Mouse (Mus musculus) midbrain, embryonic 13.5 days (tissue): Measurements from ENCODE around the gene Noct. TPM values are rescaled to one million over a fixed set of nuclear protein-coding genes. Genes with fewer than 3 reads are reported as not detected.
A peak's percentile ranks its signal among the peaks of the same experiment; 100 is the strongest.

ENCODE experiments used
- ATAC-seq: fragments of 200-750 bp; cut with Nextera tagmentation; 2 replicates; pipeline ENCODE4 v1.8.0; 2017; ENCODE audit warnings: mild to moderate bottlenecking, moderate TSS enrichment, moderate library complexity
- H3K27ac ChIP-seq: fragments of 300-500 bp; sonication (generic); 2 replicates; pipeline ENCODE4 v1.5.1; 2015; ENCODE audit warnings: inconsistent platforms, mild to moderate bottlenecking, moderate library complexity
- H3K27me3 ChIP-seq: fragments of 300-500 bp; sonication (generic); 2 replicates; pipeline ENCODE4 v1.6.1; 2015; ENCODE audit warnings: mild to moderate bottlenecking, inconsistent platforms
- H3K36me3 ChIP-seq: fragments of 300-500 bp; sonication (generic); 2 replicates; pipeline ENCODE4 v1.6.1; 2015; ENCODE audit warnings: mild to moderate bottlenecking, inconsistent platforms
- H3K4me1 ChIP-seq: fragments of 300-500 bp; sonication (generic); replicated peaks from 2 replicates; pipeline ENCODE4 v1.6.1; 2015; ENCODE audit warnings: inconsistent platforms
- H3K4me2 ChIP-seq: fragments of 300-500 bp; sonication (generic); replicated peaks from 2 replicates; pipeline ENCODE4 v1.6.1; 2015; ENCODE audit warnings: moderate library complexity, mild to moderate bottlenecking, inconsistent platforms
- H3K4me3 ChIP-seq: fragments of 300-500 bp; sonication (generic); replicated peaks from 2 replicates; pipeline ENCODE4 v1.5.1; 2015; ENCODE audit warnings: mild to moderate bottlenecking, inconsistent platforms
- H3K9ac ChIP-seq: fragments of 300-500 bp; sonication (generic); replicated peaks from 2 replicates; pipeline ENCODE4 v1.6.1; 2015; ENCODE audit warnings: mild to moderate bottlenecking, inconsistent platforms
- H3K9me3 ChIP-seq: fragments of 300-500 bp; sonication (generic); 2 replicates; pipeline ENCODE4 v1.6.1; 2016; ENCODE audit warnings: mild to moderate bottlenecking, inconsistent platforms
- WGBS: fragments of 180-500 bp; shearing (Covaris S2); methylation state at CpG from one replicate; pipeline ENCODE4 v1.1.7; 2015; 5-methylcytosine and 5-hydroxymethylcytosine counted together
- polyA plus RNA-seq: library from polyadenylated mRNA; unstranded; fragments of >200 nt; fragmentation: Nextera tagmentation; extraction: Ambion mirVana; gene quantifications from 2 replicates; pipeline ENCODE4 v1.2.1, GENCODE M21; 2015

Noct gene
- polyA plus RNA-seq, 1 experiment from 2014 or later, result 17.8 TPM

- no peak overlapping the region for H3K4me2 ChIP-seq
- H3K9me3 ChIP-seq, result no peaks in the 10 kb centered on the region
- no peak overlapping the region for H3K9ac ChIP-seq
- 52% methylated on average over 13 of the region's 13 CpGs for WGBS
- H3K4me1 ChIP-seq, result peaks cover 3% of the 10 kb centered on the region
- peak; percentile 87 for ATAC-seq
- H3K27ac ChIP-seq, result no peak overlapping the region
- H3K4me3 ChIP-seq, result no peak overlapping the region
- H3K36me3 ChIP-seq, result no peaks in the 10 kb centered on the region
- no peaks in the 10 kb centered on the region for H3K27me3 ChIP-seq
These were observed 9.9 kb downstream of the Noct start for GRCm38 (mm10) chr3:51233918-51234751.

- Histone ChIP-seq H3K9me3 (no peaks in the 10 kb centered on the region), H3K4me2 (no peak overlapping the region), H3K4me3 (no peak overlapping the region), H3K9ac (no peak overlapping the region), H3K36me3 (peaks cover 4% of the 10 kb centered on the region; the same call in 1 of the 2 replicates), H3K27me3 (no peaks in the 10 kb centered on the region), H3K27ac (no peak overlapping the region), H3K4me1 (peaks cover 3% of the 10 kb centered on the region)
- 80% methylated on average over 5 of the region's 5 CpGs for WGBS
- ATAC-seq, result peak; percentile 76
These were observed 10.5 kb downstream of the Noct start for GRCm38 (mm10) chr3:51234752-51235055.

GRCm38 (mm10) chr3:51238515-51238914 lies 14.3 kb downstream of the Noct start:
- peaks cover 4% of the 10 kb centered on the region; the same call in 1 of the 2 replicates for H3K36me3 ChIP-seq
- H3K9me3 ChIP-seq, result no peaks in the 10 kb centered on the region
- no peak overlapping the region for H3K9ac ChIP-seq
- H3K4me1 ChIP-seq, result peaks cover 3% of the 10 kb centered on the region
- WGBS, result 94% methylated on average over 7 of the region's 7 CpGs
- ATAC-seq, result no peak
- H3K27ac ChIP-seq, result no peak overlapping the region
- no peak overlapping the region for H3K4me2 ChIP-seq
- no peaks in the 10 kb centered on the region for H3K27me3 ChIP-seq
- H3K4me3 ChIP-seq, result no peak overlapping the region

GRCm38 (mm10) chr3:51239541-51239940 lies 15.3 kb downstream of the Noct start:
- H3K27me3 ChIP-seq, result no peaks in the 10 kb centered on the region
- H3K9ac ChIP-seq, result no peak overlapping the region
- H3K9me3 ChIP-seq, result no peaks in the 10 kb centered on the region
- peaks cover 4% of the 10 kb centered on the region; the same call in 1 of the 2 replicates for H3K36me3 ChIP-seq
- no peak overlapping the region for H3K4me3 ChIP-seq
- no peak for ATAC-seq
- peaks cover 2% of the 10 kb centered on the region for H3K4me1 ChIP-seq
- H3K4me2 ChIP-seq, result no peak overlapping the region
- WGBS, result 91% methylated on average over 3 of the region's 3 CpGs
- H3K27ac ChIP-seq, result no peak overlapping the region

GRCm38 (mm10) chr3:51247704-51248103 lies 23.5 kb downstream of the Noct start:
- Histone ChIP-seq H3K36me3 (peaks cover 32% of the 10 kb centered on the region), H3K4me3 (no peak overlapping the region), H3K27ac (no peak overlapping the region), H3K27me3 (no peaks in the 10 kb centered on the region), H3K9me3 (no peaks in the 10 kb centered on the region), H3K4me1 (no peaks in the 10 kb centered on the region), H3K9ac (no peak overlapping the region), H3K4me2 (no peak overlapping the region)
- WGBS, result 95% methylated on average over 16 of the region's 16 CpGs
- ATAC-seq, result no peak

GRCm38 (mm10) chr3:51248600-51248999 lies 24.4 kb downstream of the Noct start:
- 94% methylated on average over 6 of the region's 6 CpGs for WGBS
- Histone ChIP-seq H3K4me1 (no peaks in the 10 kb centered on the region), H3K9ac (no peak overlapping the region), H3K4me3 (no peak overlapping the region), H3K9me3 (no peaks in the 10 kb centered on the region), H3K27me3 (no peaks in the 10 kb centered on the region), H3K27ac (no peak overlapping the region), H3K36me3 (peaks cover 41% of the 10 kb centered on the region), H3K4me2 (no peak overlapping the region)
- no peak for ATAC-seq

- H3K4me2 ChIP-seq, result no peak overlapping the region
- 93% methylated on average over 11 of the region's 11 CpGs for WGBS
- ATAC-seq, result no peak
- H3K4me1 ChIP-seq, result no peaks in the 10 kb centered on the region
- H3K9me3 ChIP-seq, result no peaks in the 10 kb centered on the region
- H3K27ac ChIP-seq, result no peak overlapping the region
- H3K27me3 ChIP-seq, result no peaks in the 10 kb centered on the region
- H3K4me3 ChIP-seq, result no peak overlapping the region
- H3K9ac ChIP-seq, result no peak overlapping the region
- H3K36me3 ChIP-seq, result peaks cover 45% of the 10 kb centered on the region
These were observed 25.2 kb downstream of the Noct start for GRCm38 (mm10) chr3:51249460-51249859.

GRCm38 (mm10) chr3:51249866-51250265 lies 25.6 kb downstream of the Noct start:
- no peaks in the 10 kb centered on the region for H3K9me3 ChIP-seq
- no peak overlapping the region for H3K9ac ChIP-seq
- H3K27me3 ChIP-seq, result no peaks in the 10 kb centered on the region
- WGBS, result 94% methylated on average over 13 of the region's 13 CpGs
- no peak overlapping the region for H3K27ac ChIP-seq
- ATAC-seq, result no peak
- no peak overlapping the region for H3K4me3 ChIP-seq
- no peak overlapping the region for H3K4me2 ChIP-seq
- H3K36me3 ChIP-seq, result peaks cover 49% of the 10 kb centered on the region
- H3K4me1 ChIP-seq, result no peaks in the 10 kb centered on the region

GRCm38 (mm10) chr3:51251057-51251456 lies 26.8 kb downstream of the Noct start:
- WGBS, result 87% methylated on average over 5 of the region's 5 CpGs
- Histone ChIP-seq H3K4me3 (no peak overlapping the region), H3K27ac (no peak overlapping the region), H3K4me2 (no peak overlapping the region), H3K36me3 (peaks cover 57% of the 10 kb centered on the region), H3K4me1 (no peaks in the 10 kb centered on the region), H3K9ac (no peak overlapping the region), H3K9me3 (no peaks in the 10 kb centered on the region), H3K27me3 (no peaks in the 10 kb centered on the region)
- no peak for ATAC-seq

- ATAC-seq, result no peak
- no peak overlapping the region for H3K27ac ChIP-seq
- no peak overlapping the region for H3K9ac ChIP-seq
- H3K9me3 ChIP-seq, result no peaks in the 10 kb centered on the region
- H3K4me1 ChIP-seq, result no peaks in the 10 kb centered on the region
- no peaks in the 10 kb centered on the region for H3K27me3 ChIP-seq
- no peak overlapping the region for H3K4me2 ChIP-seq
- 100% methylated on average over 1 of the region's 1 CpGs for WGBS
- peaks cover 69% of the 10 kb centered on the region for H3K36me3 ChIP-seq
- H3K4me3 ChIP-seq, result no peak overlapping the region
These were observed 28.0 kb downstream of the Noct start for GRCm38 (mm10) chr3:51252223-51252622.

GRCm38 (mm10) chr3:51252689-51253402 lies 28.6 kb downstream of the Noct start:
- Histone ChIP-seq H3K27ac (no peak overlapping the region), H3K36me3 (peaks cover 72% of the 10 kb centered on the region), H3K27me3 (no peaks in the 10 kb centered on the region), H3K9ac (no peak overlapping the region), H3K9me3 (no peaks in the 10 kb centered on the region), H3K4me3 (no peak overlapping the region), H3K4me2 (no peak overlapping the region), H3K4me1 (no peaks in the 10 kb centered on the region)
- 94% methylated on average over 12 of the region's 12 CpGs for WGBS
- ATAC-seq, result no peak

GRCm38 (mm10) chr3:51254784-51255183 lies 30.5 kb downstream of the Noct start:
- Histone ChIP-seq H3K9me3 (no peaks in the 10 kb centered on the region), H3K27ac (no peak overlapping the region), H3K9ac (no peak overlapping the region), H3K4me2 (no peak overlapping the region), H3K4me1 (no peaks in the 10 kb centered on the region), H3K4me3 (no peak overlapping the region), H3K36me3 (peaks cover 74% of the 10 kb centered on the region), H3K27me3 (no peaks in the 10 kb centered on the region)
- no peak for ATAC-seq
- WGBS, result 93% methylated on average over 7 of the region's 7 CpGs
